Mouse (Mus musculus) stomach, embryonic 14.5 days (tissue): ENCODE data around the gene Top3b. TPM values are rescaled to one million over a fixed set of nuclear protein-coding genes. Genes with fewer than 3 reads are reported as not detected.

Experiments
- ATAC-seq: fragments of 200-750 bp; cut with Nextera tagmentation; 2 replicates; pipeline ENCODE4 v1.8.0; 2017; ENCODE audit warnings: low read depth, moderate TSS enrichment; ENCODE audit not compliant: insufficient number of reproducible peaks, insufficient read depth, low FRiP score
- H3K27ac ChIP-seq: fragments of 300-500 bp; sonication (generic); 2 replicates; pipeline ENCODE4 v1.5.1; 2014; ENCODE audit warnings: mild to moderate bottlenecking, low read length, moderate library complexity, mixed read lengths
- H3K27me3 ChIP-seq: fragments of 300-500 bp; sonication (generic); 2 replicates; pipeline ENCODE4 v1.6.1; 2014; ENCODE audit warnings: low read length, control low read depth, mixed read lengths; ENCODE audit not compliant: control insufficient read depth, insufficient read depth
- H3K36me3 ChIP-seq: fragments of 300-500 bp; sonication (generic); 2 replicates; pipeline ENCODE4 v1.6.1; 2014; ENCODE audit warnings: mild to moderate bottlenecking, control low read depth, low read length, moderate library complexity, mixed read lengths; ENCODE audit not compliant: control insufficient read depth, insufficient read depth
- H3K4me1 ChIP-seq: fragments of 300-500 bp; sonication (generic); 2 replicates; pipeline ENCODE4 v1.6.1; 2014; ENCODE audit warnings: low read length, control low read depth, mixed read lengths; ENCODE audit not compliant: control insufficient read depth, insufficient read depth
- H3K4me2 ChIP-seq: fragments of 300-500 bp; sonication (generic); replicated peaks from 2 replicates; pipeline ENCODE4 v1.6.1; 2014; ENCODE audit warnings: low read depth, low read length, control low read depth
- H3K4me3 ChIP-seq: fragments of 300-500 bp; sonication (generic); 2 replicates; pipeline ENCODE4 v1.5.1; 2014; ENCODE audit warnings: low read depth, low read length, control low read depth
- H3K9ac ChIP-seq: fragments of 300-500 bp; sonication (generic); replicated peaks from 2 replicates; pipeline ENCODE4 v1.6.1; 2014; ENCODE audit warnings: low read depth, mild to moderate bottlenecking, control low read depth, low read length, moderate library complexity, mixed read lengths
- H3K9me3 ChIP-seq: fragments of 300-500 bp; sonication (generic); 2 replicates; pipeline ENCODE4 v1.6.1; 2016; ENCODE audit warnings: low read depth, low read length, control low read depth; ENCODE audit not compliant: control insufficient read depth
- WGBS: fragments of 180-500 bp; shearing (Covaris S2); extraction: QIAGEN DNeasy Blood & Tissue Kit; methylation state at CpG from one replicate; pipeline ENCODE4 v1.1.7; 2014; 5-methylcytosine and 5-hydroxymethylcytosine counted together
- polyA plus RNA-seq: library from polyadenylated mRNA; unstranded; fragments of >200 nt; fragmentation: Nextera tagmentation; extraction: Ambion mirVana; gene quantifications from 2 replicates; pipeline ENCODE4 v1.2.1, GENCODE M21; 2014

Top3b gene
- polyA plus RNA-seq, 1 experiment from 2014 or later, result 73.1 TPM

GRCm38 (mm10) chr16:16879025-16879424 lies 8.5 kb downstream of the Top3b start:
- 91% methylated on average over 5 of the region's 5 CpGs for WGBS

GRCm38 (mm10) chr16:16888341-16888740 lies 17.8 kb downstream of the Top3b start:
- no peaks in the 10 kb centered on the region for H3K4me1 ChIP-seq
- no peak overlapping the region for H3K4me2 ChIP-seq
- H3K9ac ChIP-seq, result no peak overlapping the region
- H3K27ac ChIP-seq, result no peak overlapping the region
- H3K36me3 ChIP-seq, result peaks cover 87% of the 10 kb centered on the region
- no peak overlapping the region for H3K4me3 ChIP-seq
- ATAC-seq, result no peak
- H3K9me3 ChIP-seq, result no peaks in the 10 kb centered on the region
- WGBS, result 95% methylated on average over 1 of the region's 1 CpGs
- H3K27me3 ChIP-seq, result no peaks in the 10 kb centered on the region

More at GRCm38 (mm10) chr16:16879025-16879424, 8.5 kb downstream of the Top3b start:
- no peaks in the 10 kb centered on the region for H3K4me1 ChIP-seq
- H3K27ac ChIP-seq, result no peak overlapping the region
- H3K9me3 ChIP-seq, result 0 out of 2 replicates have a peak, but pooled peaks cover 7% of the 10 kb centered on the region
- H3K36me3 ChIP-seq, result peaks cover 60% of the 10 kb centered on the region
- H3K27me3 ChIP-seq, result no peaks in the 10 kb centered on the region
- ATAC-seq, result no peak
- H3K4me2 ChIP-seq, result no peak overlapping the region
- no peak overlapping the region for H3K9ac ChIP-seq
- H3K4me3 ChIP-seq, result no peak overlapping the region

GRCm38 (mm10) chr16:16892366-16892765 lies 21.8 kb downstream of the Top3b start:
- no peaks in the 10 kb centered on the region for H3K27me3 ChIP-seq
- no peak overlapping the region for H3K4me3 ChIP-seq
- 88% methylated on average over 7 of the region's 7 CpGs for WGBS
- H3K9ac ChIP-seq, result no peak overlapping the region
- no peak overlapping the region for H3K27ac ChIP-seq
- ATAC-seq, result no peak
- H3K4me2 ChIP-seq, result no peak overlapping the region
- no peaks in the 10 kb centered on the region for H3K9me3 ChIP-seq
- peaks cover 55% of the 10 kb centered on the region for H3K36me3 ChIP-seq
- 0 out of 2 replicates have a peak, but pooled peaks cover 4% of the 10 kb centered on the region for H3K4me1 ChIP-seq

GRCm38 (mm10) chr16:16896015-16896381 lies 25.5 kb downstream of the Top3b start:
- no peak for ATAC-seq
- no peak overlapping the region; the same call in 1 of the 2 replicates for H3K4me3 ChIP-seq
- no peaks in the 10 kb centered on the region for H3K9me3 ChIP-seq
- H3K36me3 ChIP-seq, result peaks cover 22% of the 10 kb centered on the region
- no peak overlapping the region for H3K27ac ChIP-seq
- no peaks in the 10 kb centered on the region for H3K27me3 ChIP-seq
- H3K4me2 ChIP-seq, result peak overlapping the region; percentile 5; the same call in 1 of the 2 replicates
- no peak overlapping the region for H3K9ac ChIP-seq
- peaks cover 6% of the 10 kb centered on the region; the same call in 1 of the 2 replicates for H3K4me1 ChIP-seq
- 27% methylated on average over 4 of the region's 4 CpGs for WGBS

- Histone ChIP-seq H3K36me3 (peaks cover 17% of the 10 kb centered on the region), H3K4me2 (peak within 1 kb of the TSS; percentile 89), H3K9me3 (no peaks in the 10 kb centered on the region), H3K4me1 (peaks cover 6% of the 10 kb centered on the region; the same call in 1 of the 2 replicates), H3K9ac (peak within 1 kb of the TSS; percentile 71), H3K4me3 (peak within 1 kb of the TSS; percentile 59), H3K27ac (peak within 1 kb of the TSS; percentile 58; the same call in 1 of the 2 replicates), H3K27me3 (no peaks in the 10 kb centered on the region)
- ATAC-seq, result peak; percentile 90
- under 1% methylated on average over 29 of the region's 29 CpGs for WGBS
These were observed 26.0 kb downstream of the Top3b start, which contains the start of gene Ppm1f for GRCm38 (mm10) chr16:16896382-16897055. TSS of gene Ppm1f (plus strand) at chr16:16896469.

- peak overlapping the region; percentile 58; the same call in 1 of the 2 replicates for H3K27ac ChIP-seq
- peak overlapping the region; percentile 59 for H3K4me3 ChIP-seq
- no peak for ATAC-seq
- peak overlapping the region; percentile 89 for H3K4me2 ChIP-seq
- 25% methylated on average over 10 of the region's 10 CpGs for WGBS
- peaks cover 11% of the 10 kb centered on the region for H3K36me3 ChIP-seq
- no peaks in the 10 kb centered on the region for H3K9me3 ChIP-seq
- peak overlapping the region; percentile 71 for H3K9ac ChIP-seq
- peaks cover 6% of the 10 kb centered on the region; the same call in 1 of the 2 replicates for H3K4me1 ChIP-seq
- no peaks in the 10 kb centered on the region for H3K27me3 ChIP-seq
These were observed 26.6 kb downstream of the Top3b start for GRCm38 (mm10) chr16:16897056-16897584.

GRCm38 (mm10) chr16:16902329-16902728 lies 31.8 kb downstream of the Top3b start:
- H3K36me3 ChIP-seq, result peaks cover 17% of the 10 kb centered on the region
- no peaks in the 10 kb centered on the region for H3K9me3 ChIP-seq
- no peak overlapping the region for H3K27ac ChIP-seq
- H3K9ac ChIP-seq, result no peak overlapping the region
- H3K4me1 ChIP-seq, result peaks cover 2% of the 10 kb centered on the region; the same call in 1 of the 2 replicates
- H3K4me2 ChIP-seq, result no peak overlapping the region
- H3K4me3 ChIP-seq, result no peak overlapping the region
- H3K27me3 ChIP-seq, result no peaks in the 10 kb centered on the region
- 77% methylated on average over 4 of the region's 4 CpGs for WGBS
- no peak for ATAC-seq

GRCm38 (mm10) chr16:16903188-16903587 lies 32.7 kb downstream of the Top3b start:
- Histone ChIP-seq H3K27ac (no peak overlapping the region), H3K27me3 (no peaks in the 10 kb centered on the region), H3K9ac (no peak overlapping the region), H3K36me3 (peaks cover 17% of the 10 kb centered on the region), H3K4me2 (no peak overlapping the region), H3K9me3 (no peaks in the 10 kb centered on the region), H3K4me3 (no peak overlapping the region), H3K4me1 (no peaks in the 10 kb centered on the region)
- no peak for ATAC-seq
- WGBS, result 84% methylated on average over 5 of the region's 5 CpGs
